Mouse (Mus musculus) testis, adult 2 months (tissue): ENCODE results near the gene Rlbp1.

Experiments used
- CTCF ChIP-seq: fragments of 200-500 bp; IDR thresholded peaks from 2 replicates; pipeline ENCODE4 v1.5.1; 2012; ENCODE audit warnings: low read depth, mild to moderate bottlenecking, inconsistent platforms, low read length, moderate library complexity; ENCODE audit not compliant: control insufficient read depth, insufficient read depth, insufficient replicate concordance
- POLR2A ChIP-seq: fragments of 200-500 bp; IDR thresholded peaks from 2 replicates; pipeline ENCODE4 v1.6.1; 2012; ENCODE audit warnings: low read depth, mild to moderate bottlenecking, inconsistent platforms, low read length, moderate library complexity; ENCODE audit not compliant: control insufficient read depth

DNA sequence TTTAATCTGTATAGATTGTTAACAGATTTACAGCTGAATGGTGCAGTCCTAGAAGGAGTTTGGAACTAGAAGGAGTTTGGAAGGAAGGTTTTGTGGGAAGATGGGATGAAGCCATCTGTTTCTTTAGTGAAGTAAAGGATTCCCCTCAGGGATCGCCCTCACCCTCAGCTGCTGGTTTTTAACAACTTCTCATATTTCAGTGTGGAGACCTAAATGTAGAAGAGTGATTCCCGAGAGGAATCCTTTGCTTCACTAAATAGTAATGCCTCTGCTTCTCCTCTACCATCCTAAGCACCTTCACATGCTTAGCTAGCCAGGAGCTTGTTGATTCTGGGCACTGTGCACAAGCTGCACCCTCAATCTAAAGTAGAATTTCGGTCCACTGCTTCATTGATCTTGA is 4.6 kb upstream of the Rlbp1 start:
- TF ChIP-seq POLR2A, result no peak
- TF ChIP-seq CTCF, result no peak
